Mouse (Mus musculus) liver, embryonic 13.5 days (tissue): ENCODE data around the gene Tjap1. TPM values are rescaled to one million over a fixed set of nuclear protein-coding genes. Genes with fewer than 3 reads are reported as not detected.

Experiments
- ATAC-seq: fragments of 200-750 bp; cut with Nextera tagmentation; 2 replicates; pipeline ENCODE4 v1.8.0; 2017; ENCODE audit warnings: low read depth, mild to moderate bottlenecking, moderate number of reproducible peaks, moderate library complexity
- DNase-seq: peaks from one replicate; pipeline ENCODE4 v3.0.0; 2022
- H3K27ac ChIP-seq: fragments of 300-500 bp; sonication (generic); 2 replicates; pipeline ENCODE4 v1.5.1; 2015; ENCODE audit warnings: moderate library complexity, mild to moderate bottlenecking, inconsistent platforms
- H3K27me3 ChIP-seq: fragments of 300-500 bp; sonication (generic); 2 replicates; pipeline ENCODE4 v1.6.1; 2015; ENCODE audit warnings: mild to moderate bottlenecking, inconsistent platforms
- H3K36me3 ChIP-seq: fragments of 300-500 bp; sonication (generic); 2 replicates; pipeline ENCODE4 v1.6.1; 2015; ENCODE audit warnings: mild to moderate bottlenecking, inconsistent platforms
- H3K4me1 ChIP-seq: fragments of 300-500 bp; sonication (generic); replicated peaks from 2 replicates; pipeline ENCODE4 v1.6.1; 2015; ENCODE audit warnings: inconsistent platforms
- H3K4me2 ChIP-seq: fragments of 300-500 bp; sonication (generic); 2 replicates; pipeline ENCODE4 v1.6.1; 2015; ENCODE audit warnings: inconsistent platforms, mild to moderate bottlenecking, moderate library complexity
- H3K4me3 ChIP-seq: fragments of 300-500 bp; sonication (generic); replicated peaks from 2 replicates; pipeline ENCODE4 v1.5.1; 2015; ENCODE audit warnings: mild to moderate bottlenecking, inconsistent platforms
- H3K9ac ChIP-seq: fragments of 300-500 bp; sonication (generic); 2 replicates; pipeline ENCODE4 v1.6.1; 2015; ENCODE audit warnings: mild to moderate bottlenecking, inconsistent platforms
- H3K9me3 ChIP-seq: fragments of 300-500 bp; sonication (generic); replicated peaks from 2 replicates; pipeline ENCODE4 v1.6.1; 2016; ENCODE audit warnings: inconsistent platforms
- WGBS: fragments of 180-500 bp; shearing (Covaris S2); methylation state at CpG from one replicate; pipeline ENCODE4 v1.1.7; 2015; ENCODE audit not compliant: insufficient replicate concordance; 5-methylcytosine and 5-hydroxymethylcytosine counted together
- polyA plus RNA-seq: library from polyadenylated mRNA; unstranded; fragments of >200 nt; fragmentation: Nextera tagmentation; extraction: Ambion mirVana; gene quantifications from 2 replicates; pipeline ENCODE4 v1.2.1, GENCODE M21; 2015

Tjap1 gene
- 11.2 and 12.1 TPM in 2 replicates for polyA plus RNA-seq

DNA sequence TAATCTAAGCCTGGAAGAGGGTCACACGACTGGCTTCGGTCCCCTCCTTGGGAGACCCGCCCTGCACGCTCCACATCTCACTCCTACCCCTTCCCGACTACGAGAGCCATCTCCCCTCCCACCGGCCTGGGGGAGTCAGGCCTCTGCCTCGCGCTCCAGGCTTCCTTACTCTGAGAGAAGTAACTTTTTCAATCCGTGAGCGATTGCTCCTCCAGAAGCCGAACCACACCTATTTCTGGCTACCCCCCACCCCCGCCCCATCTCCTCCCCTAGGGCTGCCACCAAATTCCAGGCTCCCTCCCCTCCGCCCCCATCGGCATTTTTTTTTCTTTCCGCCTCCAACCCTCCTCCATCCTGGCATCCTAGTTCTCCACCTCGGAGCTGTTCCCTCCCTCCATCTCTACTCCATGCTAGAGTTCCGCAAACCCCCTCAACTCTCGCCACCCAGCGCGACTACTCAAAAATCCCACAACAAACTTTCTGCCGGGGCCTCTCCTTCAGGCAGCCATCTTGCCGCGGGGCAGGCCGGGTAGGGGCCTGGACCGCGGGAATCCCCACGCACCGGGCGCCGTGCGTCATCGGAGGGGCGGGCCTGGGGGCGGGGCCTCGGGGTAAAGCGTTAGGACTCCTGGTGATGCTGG, at the start of gene Tjap1:
Gene Tjap1 (minus strand): TSS at position 544 of the 641 bp plus-strand sequence.
- peak within 1 kb of the TSS; percentile 95 for H3K4me2 ChIP-seq
- H3K27me3 ChIP-seq, result 0 out of 2 replicates have a peak, but pooled peaks cover 5% of the 10 kb centered on the region
- DNase-seq (peak; percentile 77), ATAC-seq (peak; percentile 96)
- peaks cover 23% of the 10 kb centered on the region for H3K4me1 ChIP-seq
- H3K36me3 ChIP-seq, result peaks cover 27% of the 10 kb centered on the region
- peak within 1 kb of the TSS; percentile 70; the same call in 1 of the 2 replicates for H3K27ac ChIP-seq
- peak within 1 kb of the TSS; percentile 79 for H3K4me3 ChIP-seq
- H3K9me3 ChIP-seq, result no peaks in the 10 kb centered on the region
- H3K9ac ChIP-seq, result peak within 1 kb of the TSS; percentile 87
- under 1% methylated on average over 37 of the region's 37 CpGs for WGBS

DNA sequence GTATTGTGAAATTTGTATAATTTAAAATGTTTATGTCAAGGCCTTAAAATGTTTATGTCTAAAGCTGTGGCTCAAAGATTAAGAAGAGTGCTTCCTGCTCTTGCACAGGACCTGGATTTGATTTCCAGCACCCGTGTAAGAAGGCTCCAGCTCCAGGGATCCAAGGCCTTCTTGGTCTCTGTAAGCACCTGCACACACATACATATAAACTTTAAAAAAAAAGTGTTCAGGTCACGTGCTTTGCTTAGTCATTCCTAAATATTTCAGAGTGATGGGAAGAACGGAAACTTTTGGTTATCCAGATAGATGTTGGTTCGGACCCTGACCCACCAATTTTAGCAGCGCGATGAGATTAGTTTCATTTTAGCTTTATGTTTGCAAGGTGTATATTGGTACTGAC, 45.9 kb upstream of the Tjap1 start:
- Histone ChIP-seq H3K27ac (peak overlapping the region; percentile 94), H3K4me3 (peak overlapping the region; percentile 74), H3K9me3 (no peaks in the 10 kb centered on the region), H3K36me3 (no peaks in the 10 kb centered on the region), H3K4me1 (peaks cover 40% of the 10 kb centered on the region), H3K4me2 (peak overlapping the region; percentile 83), H3K27me3 (no peaks in the 10 kb centered on the region), H3K9ac (peak overlapping the region; percentile 82)
- WGBS, result 65% methylated on average over 6 of the region's 6 CpGs
- ATAC-seq, result no peak
- DNase-seq, result no peak

- peak within 1 kb of the TSS; percentile 83 for H3K4me2 ChIP-seq
- whole genome bisulfite sequencing, result under 1% methylated on average over 40 of the region's 40 CpGs
- peak; percentile 98 for ATAC-seq
These were observed 45.2 kb upstream of the Tjap1 start, which contains the start of gene Abcc10 for GRCm38 (mm10) chr17:46327906-46328534. Gene Abcc10 (minus strand): TSS chr17:46328352.

DNA sequence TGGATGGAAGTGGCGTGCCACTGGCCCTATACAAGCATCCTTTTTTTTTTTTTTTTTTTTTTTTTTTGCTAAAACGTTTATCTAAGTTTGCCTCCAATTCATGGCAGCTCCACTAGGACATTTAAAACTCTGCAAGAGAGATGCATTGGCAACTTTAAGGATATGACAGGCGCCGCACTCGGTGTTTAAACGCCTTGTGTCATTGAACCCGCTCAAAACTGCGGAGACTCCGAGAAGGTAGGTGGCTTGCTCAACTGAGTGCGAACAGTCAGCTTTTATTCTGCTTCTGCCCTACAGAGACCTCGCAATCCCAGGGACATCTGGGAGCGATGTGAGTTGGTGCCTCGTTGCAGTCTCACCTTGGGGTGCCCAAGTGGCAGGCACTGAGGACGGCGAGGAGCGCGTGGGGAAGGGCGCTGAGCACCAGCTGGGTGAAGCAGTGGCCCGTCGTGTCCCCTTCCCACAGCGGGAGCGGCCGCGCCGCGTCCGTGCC, 44.6 kb upstream of the Tjap1 start:
- no peaks in the 10 kb centered on the region for H3K27me3 ChIP-seq
- ATAC-seq (no peak; the same call in 1 of the 2 replicates), DNase-seq (no peak)
- peak overlapping the region; percentile 82 for H3K9ac ChIP-seq
- peak overlapping the region; percentile 74 for H3K4me3 ChIP-seq
- peak overlapping the region; percentile 83 for H3K4me2 ChIP-seq
- peak overlapping the region; percentile 94 for H3K27ac ChIP-seq
- H3K4me1 ChIP-seq, result peaks cover 38% of the 10 kb centered on the region
- no peaks in the 10 kb centered on the region for H3K9me3 ChIP-seq
- 7% methylated on average over 27 of the region's 27 CpGs for WGBS
- 0 out of 2 replicates have a peak, but pooled peaks cover 5% of the 10 kb centered on the region for H3K36me3 ChIP-seq

More at GRCm38 (mm10) chr17:46327906-46328534, 45.2 kb upstream of the Tjap1 start, which contains the start of gene Abcc10:
- H3K4me3 ChIP-seq, result peak within 1 kb of the TSS; percentile 74
- peak within 1 kb of the TSS; percentile 82 for H3K9ac ChIP-seq
- H3K9me3 ChIP-seq, result no peaks in the 10 kb centered on the region
- H3K4me1 ChIP-seq, result peaks cover 40% of the 10 kb centered on the region
- 0 out of 2 replicates have a peak, but pooled peaks cover 4% of the 10 kb centered on the region for H3K36me3 ChIP-seq
- H3K27me3 ChIP-seq, result no peaks in the 10 kb centered on the region
- H3K27ac ChIP-seq, result peak within 1 kb of the TSS; percentile 94
- DNase-seq, result peak; percentile 92

GRCm38 (mm10) chr17:46322046-46322823, 39.4 kb upstream of the Tjap1 start:
- ATAC-seq (no peak), DNase-seq (no peak)
- H3K27ac ChIP-seq, result no peak overlapping the region

GRCm38 (mm10) chr17:46320492-46320891, 37.7 kb upstream of the Tjap1 start:
- Histone ChIP-seq H3K4me1 (peaks cover under 1% of the 10 kb centered on the region), H3K27me3 (no peaks in the 10 kb centered on the region), H3K27ac (no peak overlapping the region), H3K4me3 (no peak overlapping the region), H3K4me2 (no peak overlapping the region), H3K9me3 (no peaks in the 10 kb centered on the region), H3K9ac (no peak overlapping the region), H3K36me3 (peaks cover 10% of the 10 kb centered on the region; the same call in 1 of the 2 replicates)
- 61% methylated on average over 6 of the region's 6 CpGs for WGBS
- DNase-seq (no peak), ATAC-seq (no peak)

More at GRCm38 (mm10) chr17:46322046-46322823, 39.4 kb upstream of the Tjap1 start:
- Histone ChIP-seq H3K4me2 (no peak overlapping the region), H3K9ac (no peak overlapping the region), H3K4me3 (no peak overlapping the region), H3K36me3 (peaks cover 10% of the 10 kb centered on the region; the same call in 1 of the 2 replicates), H3K27me3 (no peaks in the 10 kb centered on the region), H3K9me3 (no peaks in the 10 kb centered on the region), H3K4me1 (peaks cover 9% of the 10 kb centered on the region)
- 69% methylated on average over 14 of the region's 14 CpGs for WGBS

DNA sequence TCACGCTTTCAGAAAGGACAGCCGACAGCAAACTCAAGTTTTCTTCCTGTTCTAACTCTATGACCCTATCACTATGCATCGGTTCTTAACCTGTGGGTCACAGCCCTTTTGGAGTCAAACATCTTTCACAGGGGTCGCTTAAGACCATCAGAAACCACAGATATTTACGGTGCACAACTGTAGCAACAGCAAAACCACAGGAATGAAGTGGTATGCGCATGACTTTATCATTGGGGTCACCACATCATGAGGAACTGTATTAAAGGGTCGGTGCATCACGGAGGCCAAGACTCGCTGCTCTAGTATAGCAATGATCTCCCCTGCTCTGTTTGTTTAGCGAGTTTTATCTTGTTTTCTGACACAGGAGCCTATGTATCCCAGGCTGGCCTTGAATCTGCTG, 33.0 kb upstream of the Tjap1 start:
- DNase-seq (no peak), ATAC-seq (no peak)
- H3K9ac ChIP-seq, result no peak overlapping the region
- H3K4me2 ChIP-seq, result no peak overlapping the region
- no peak overlapping the region for H3K27ac ChIP-seq
- no peaks in the 10 kb centered on the region for H3K27me3 ChIP-seq
- H3K36me3 ChIP-seq, result no peaks in the 10 kb centered on the region
- H3K4me1 ChIP-seq, result no peaks in the 10 kb centered on the region; the same call in 1 of the 2 replicates
- H3K9me3 ChIP-seq, result no peaks in the 10 kb centered on the region
- 65% methylated on average over 10 of the region's 10 CpGs for WGBS
- no peak overlapping the region for H3K4me3 ChIP-seq

DNA sequence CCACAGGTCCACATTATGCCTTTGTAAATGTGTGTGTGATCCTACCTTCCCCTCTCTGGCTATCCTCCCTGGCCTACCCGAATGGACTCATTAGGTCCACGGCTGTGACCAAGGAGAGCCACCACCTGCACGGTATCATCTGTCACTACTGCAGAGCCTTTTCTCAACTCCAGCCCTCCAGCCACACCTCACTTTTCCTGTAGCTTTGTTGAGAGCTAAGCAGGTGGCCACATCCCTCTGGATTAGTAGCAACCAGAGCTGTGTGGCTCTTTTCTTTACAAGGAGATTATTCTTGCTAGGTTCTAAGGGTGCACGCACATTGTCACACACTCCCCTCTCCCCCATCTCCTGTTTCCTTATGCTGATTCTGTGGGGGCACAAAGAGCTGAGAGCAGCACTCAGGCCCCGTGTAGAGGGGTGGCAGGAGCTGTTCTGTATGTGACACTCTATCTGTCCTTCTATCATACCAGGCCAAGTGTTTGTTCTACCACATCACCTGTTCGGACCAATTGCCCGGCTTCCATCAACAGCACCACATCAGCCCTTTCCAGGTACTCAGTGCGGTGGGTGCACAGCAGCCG, 30.4 kb upstream of the Tjap1 start:
- WGBS, result 71% methylated on average over 9 of the region's 9 CpGs

DNA sequence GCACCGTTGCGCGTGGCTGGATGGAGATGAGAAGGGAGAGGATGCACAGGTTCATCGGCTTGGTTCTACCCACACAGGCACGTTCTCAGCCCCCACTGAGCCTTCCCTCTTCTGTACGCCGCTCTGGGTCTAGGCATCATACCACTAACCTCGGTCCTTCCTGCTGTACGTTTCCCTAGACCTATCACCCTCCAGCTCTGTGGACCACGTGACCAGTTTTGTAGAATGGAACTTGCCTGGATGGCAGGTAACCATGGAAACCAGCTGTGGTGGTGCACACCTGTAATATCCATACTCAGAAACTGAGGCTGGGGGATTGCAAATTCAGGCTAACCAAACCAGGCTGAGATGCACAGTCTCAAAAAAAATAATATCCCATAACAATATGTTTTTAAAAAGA, 27.7 kb upstream of the Tjap1 start:
- H3K4me2 ChIP-seq, result no peak overlapping the region
- H3K27me3 ChIP-seq, result no peaks in the 10 kb centered on the region
- ATAC-seq (no peak), DNase-seq (no peak)
- H3K27ac ChIP-seq, result no peak overlapping the region
- H3K4me1 ChIP-seq, result no peaks in the 10 kb centered on the region
- H3K4me3 ChIP-seq, result no peak overlapping the region
- no peak overlapping the region for H3K9ac ChIP-seq
- H3K36me3 ChIP-seq, result no peaks in the 10 kb centered on the region
- no peaks in the 10 kb centered on the region for H3K9me3 ChIP-seq
- 70% methylated on average over 10 of the region's 10 CpGs for WGBS

More for the DNA sequence above, 30.4 kb upstream of the Tjap1 start:
- H3K27me3 ChIP-seq, result no peaks in the 10 kb centered on the region
- no peak overlapping the region for H3K9ac ChIP-seq
- no peaks in the 10 kb centered on the region for H3K36me3 ChIP-seq
- H3K4me1 ChIP-seq, result no peaks in the 10 kb centered on the region
- H3K27ac ChIP-seq, result no peak overlapping the region
- no peak for ATAC-seq
- H3K9me3 ChIP-seq, result no peaks in the 10 kb centered on the region
- no peak for DNase-seq
- no peak overlapping the region for H3K4me2 ChIP-seq
- H3K4me3 ChIP-seq, result no peak overlapping the region

GRCm38 (mm10) chr17:46309835-46310234, 27.0 kb upstream of the Tjap1 start:
- H3K36me3 ChIP-seq, result no peaks in the 10 kb centered on the region
- no peak overlapping the region for H3K9ac ChIP-seq
- no peak overlapping the region for H3K27ac ChIP-seq
- no peak overlapping the region for H3K4me3 ChIP-seq
- 68% methylated on average over 12 of the region's 12 CpGs for WGBS
- H3K27me3 ChIP-seq, result no peaks in the 10 kb centered on the region
- no peak for DNase-seq
- no peak overlapping the region for H3K4me2 ChIP-seq
- H3K4me1 ChIP-seq, result no peaks in the 10 kb centered on the region
- H3K9me3 ChIP-seq, result no peaks in the 10 kb centered on the region
- no peak for ATAC-seq
